Mouse (Mus musculus): ENCODE data around the gene Acsm2. TPM values are rescaled to one million over a fixed set of nuclear protein-coding genes. Genes with fewer than 3 reads are reported as not detected.

The Acsm2 gene
- polyA plus RNA-seq (2017; shearing (Covaris generic)): not detected

DNA sequence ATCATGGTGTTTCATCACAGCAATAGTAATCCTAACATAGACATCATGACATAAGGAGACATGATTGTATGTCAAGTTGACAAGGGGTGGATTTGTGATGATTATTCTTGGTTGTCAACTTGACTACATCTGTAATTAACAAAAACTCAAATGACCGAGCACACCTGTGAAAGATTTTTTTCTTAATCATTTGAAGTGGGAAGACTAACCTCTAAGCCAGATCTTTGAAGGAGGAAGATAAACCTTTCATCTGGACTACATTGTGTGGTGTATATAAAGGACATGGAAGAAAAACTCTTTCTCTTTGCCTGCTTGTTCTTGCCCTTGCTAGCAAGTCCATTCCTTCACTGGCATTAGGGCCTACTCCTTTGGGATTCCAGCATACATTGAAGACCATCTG, at the start of gene Acsm2:
Acsm2 (plus strand) TSS at position 301 of the 400 bp plus-strand sequence.

DNA sequence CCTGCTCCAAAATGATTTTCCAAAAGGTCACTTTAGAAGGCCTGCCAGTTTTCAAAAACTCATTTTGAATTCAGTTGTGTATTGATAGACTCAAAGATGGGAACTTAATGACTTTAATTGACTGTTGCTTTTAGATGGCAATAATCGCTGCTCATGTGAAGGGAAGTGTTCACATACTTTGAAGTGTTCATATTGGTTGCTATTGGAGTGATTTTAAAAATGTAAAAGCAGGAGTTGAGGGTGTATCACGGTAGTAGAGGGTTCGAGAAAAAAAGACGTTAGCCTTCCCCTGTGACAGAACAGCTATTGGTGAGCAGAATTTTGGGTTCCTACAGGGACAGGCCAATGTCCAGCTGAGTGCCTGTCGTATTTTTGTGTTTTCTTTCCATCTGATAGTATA, 35.0 kb upstream of the Acsm2 start, which contains the start of gene Acsm5:
Acsm5 (plus strand) TSS at position 301 of the 400 bp plus-strand sequence.

DNA sequence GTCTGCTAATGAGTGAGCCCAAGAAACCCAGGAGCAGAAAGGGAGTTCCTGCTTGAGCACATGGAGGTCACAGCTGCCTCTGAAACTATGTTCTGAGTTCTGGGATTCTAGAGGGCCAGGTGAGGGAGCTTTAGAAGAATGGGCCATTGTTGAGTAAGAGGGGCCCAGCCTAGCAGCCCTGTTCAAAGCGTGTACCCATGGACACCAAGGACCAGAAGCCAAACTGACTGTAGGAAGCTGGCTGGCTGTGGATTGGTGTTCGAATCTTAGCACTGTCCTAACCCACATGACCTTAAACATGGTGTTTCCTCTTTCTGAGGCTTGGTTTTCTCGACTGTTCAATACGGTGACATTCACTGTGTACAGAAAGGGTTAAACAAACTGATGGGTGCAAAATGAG, 30.8 kb upstream of the Acsm2 start, which contains the start of gene Pdilt:
Pdilt (minus strand) TSS at position 101 of the 400 bp plus-strand sequence.

DNA sequence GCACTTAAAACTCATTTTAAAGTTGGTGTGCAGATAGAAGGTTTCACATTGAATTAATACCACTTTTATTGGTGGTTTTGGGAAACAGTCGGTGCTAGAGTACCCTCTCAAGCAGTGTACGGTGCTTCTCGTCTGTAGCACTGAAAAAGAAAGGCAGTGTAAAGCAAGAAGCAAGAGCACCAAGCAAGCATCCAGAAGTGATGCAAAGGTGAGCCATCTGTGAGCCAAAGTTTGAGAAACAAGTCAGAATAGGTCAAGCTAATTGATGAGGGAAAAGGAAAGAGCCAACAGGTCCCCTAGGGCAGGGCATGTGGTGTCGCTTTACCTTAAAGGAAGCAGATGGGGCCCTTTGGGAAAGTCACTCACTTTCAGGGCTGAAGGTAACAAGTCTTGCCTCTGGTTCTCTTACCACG, 52.5 kb downstream of the Acsm2 start, which contains the start of gene Acsm1:
Acsm1 (plus strand) TSS at position 363 of the 413 bp plus-strand sequence.

Other genes with a start within 250 kb of the Acsm2 start
- not detected for gene Gp2, start 95.1 kb upstream of the Acsm2 start, polyA plus RNA-seq (2017; shearing (Covaris generic))
- gene Umod, start 75.1 kb upstream of the Acsm2 start, polyA plus RNA-seq (2017; shearing (Covaris generic)): not detected
- gene Acsm5, start 34.9 kb upstream of the Acsm2 start, polyA plus RNA-seq (2017; shearing (Covaris generic)): not detected
- not detected for gene Pdilt, start 30.9 kb upstream of the Acsm2 start, polyA plus RNA-seq (2017; shearing (Covaris generic))
- not detected for gene Acsm1, start 52.7 kb downstream of the Acsm2 start, polyA plus RNA-seq (2017; shearing (Covaris generic))
- not detected for gene Acsm4, start 135.7 kb downstream of the Acsm2 start, polyA plus RNA-seq (2017; shearing (Covaris generic))
- 66.8 TPM for gene Thumpd1, start 166.5 kb downstream of the Acsm2 start, polyA plus RNA-seq (2017; shearing (Covaris generic))
- gene Acsm3, start 206.6 kb downstream of the Acsm2 start, polyA plus RNA-seq (2017; shearing (Covaris generic)): 0.11 TPM
- gene Rexo5, start 239.7 kb downstream of the Acsm2 start, polyA plus RNA-seq (2017; shearing (Covaris generic)): 39.6 TPM
- 6.9 TPM for gene Eri2, start 239.7 kb downstream of the Acsm2 start, polyA plus RNA-seq (2017; shearing (Covaris generic))

All from effector memory CD4-positive, alpha-beta T cell, adult 5 months (primary cell).